Mouse (Mus musculus): ENCODE data around the gene Gm4869. TPM values are rescaled to one million over a fixed set of nuclear protein-coding genes. Genes with fewer than 3 reads are reported as not detected.

Gm4869 gene
- polyA plus RNA-seq (2015; fragmentation: Nextera tagmentation; extraction: Ambion mirVana), result not detected in 2 replicates

GRCm38 (mm10) chr5:140445345-140445744, at the start of gene Gm4869:
Gene Gm4869, plus strand, starts transcription at chr5:140445645.

GRCm38 (mm10) chr5:140418489-140419441, 26.7 kb upstream of the Gm4869 start, which contains the start of gene Eif3b:
Gene Eif3b, plus strand, starts transcription at chr5:140419328.

DNA sequence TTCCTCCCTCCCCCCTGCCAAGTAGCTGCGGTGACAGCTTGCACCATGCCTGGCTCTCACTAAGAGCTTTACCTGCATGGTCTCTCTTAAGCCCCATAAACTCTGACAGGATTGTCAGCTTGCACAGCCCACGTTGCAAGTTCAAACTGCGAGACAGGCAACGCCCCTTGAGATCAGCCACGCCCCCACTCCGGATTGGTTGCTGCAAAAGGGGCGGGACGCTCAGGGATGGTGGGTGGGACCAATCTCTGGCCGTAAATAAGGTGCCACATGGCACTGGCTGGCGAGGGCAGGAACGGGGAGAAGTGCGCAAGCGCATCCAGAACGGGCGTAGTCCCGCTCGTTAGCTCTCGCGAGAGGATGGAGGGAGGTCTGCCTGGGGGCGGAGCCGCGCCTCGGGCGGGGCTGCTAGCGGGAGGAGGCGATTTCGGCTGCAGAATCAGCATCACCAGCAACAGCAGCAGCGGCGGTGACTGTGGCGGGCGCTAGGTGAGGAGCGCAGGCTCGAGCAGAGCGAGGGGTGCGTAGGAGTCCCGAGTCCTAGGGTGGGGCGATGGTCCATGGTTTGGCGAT, 59.8 kb downstream of the Gm4869 start, which contains the start of gene Chst12:
Gene Chst12 (plus strand): TSS at position 343 of the 573 bp plus-strand sequence.

Small RNAs within 50 kb of the gene (microRNA-seq; reads per million reads assigned to microRNA genes)
- not detected for gene Mir7038

Other genes starting within 250 kb of the Gm4869 start
- gene Mad1l1, start 124.1 kb upstream of the Gm4869 start, polyA plus RNA-seq (2015; fragmentation: Nextera tagmentation; extraction: Ambion mirVana), result 25.6 and 28.7 TPM in 2 replicates
- gene Nudt1, start 124.0 kb upstream of the Gm4869 start, polyA plus RNA-seq (2015; fragmentation: Nextera tagmentation; extraction: Ambion mirVana), result 22.6 and 24.4 TPM in 2 replicates
- 19.9 and 21.8 TPM in 2 replicates for gene Mrm2, start 113.7 kb upstream of the Gm4869 start, polyA plus RNA-seq (2015; fragmentation: Nextera tagmentation; extraction: Ambion mirVana)
- 32.4 and 33.8 TPM in 2 replicates for gene Snx8, start 56.4 kb upstream of the Gm4869 start, polyA plus RNA-seq (2015; fragmentation: Nextera tagmentation; extraction: Ambion mirVana)
- 74.8 and 75.2 TPM in 2 replicates for gene Eif3b, start 26.3 kb upstream of the Gm4869 start, polyA plus RNA-seq (2015; fragmentation: Nextera tagmentation; extraction: Ambion mirVana)
- gene Chst12, start 59.9 kb downstream of the Gm4869 start, polyA plus RNA-seq (2015; fragmentation: Nextera tagmentation; extraction: Ambion mirVana), result 28.3 and 30.1 TPM in 2 replicates
- not detected in 2 replicates for gene Grifin, start 119.4 kb downstream of the Gm4869 start, polyA plus RNA-seq (2015; fragmentation: Nextera tagmentation; extraction: Ambion mirVana)
- 17.9 and 24.9 TPM in 2 replicates for gene Lfng, start 161.7 kb downstream of the Gm4869 start, polyA plus RNA-seq (2015; fragmentation: Nextera tagmentation; extraction: Ambion mirVana)
- gene Ttyh3, start 203.4 kb downstream of the Gm4869 start, polyA plus RNA-seq (2015; fragmentation: Nextera tagmentation; extraction: Ambion mirVana), result 70.6 and 74.8 TPM in 2 replicates